8 mouse cellular contexts compared by ENCODE assay signal in genomic region chr1:64445919-64446318, GRCm38 (mm10).
DNase-seq lines count a peak whose midpoint lies in the region; ATAC-seq and TF ChIP-seq lines count a peak whose summit lies in the region.

No protein-coding gene starts in this region.

- H3K9me3 ChIP-seq in E14TG2a.4 (ENCODE audit: low read length): peaks cover 8% of the 10 kb centered on the region
- H3K9me3 ChIP-seq in forebrain, embryonic 16.5 days (ENCODE audit: control insufficient read depth, low read length): no peaks in the 10 kb centered on the region

- H3K4me2 ChIP-seq in forebrain, embryonic 16.5 days (ENCODE audit: low read length): peak overlapping the region; percentile 32

- peak; percentile 18; the same call in 1 of the 2 replicates for TF ChIP-seq CTCF in E14TG2a.4 (conservative IDR thresholded peaks at IDR 0.05; ENCODE audit: low read length)
- peak; percentile 67 for TF ChIP-seq CTCF in lung, adult 2 months (IDR thresholded peaks at IDR 0.05; ENCODE audit: insufficient read depth, low read length)
- TF ChIP-seq CTCF in olfactory bulb, adult 2 months (IDR thresholded peaks at IDR 0.05; ENCODE audit: insufficient read depth, low read depth, low read length): peak; percentile 82
- TF ChIP-seq CTCF in thymus, adult 2 months (IDR thresholded peaks at IDR 0.05; ENCODE audit: borderline replicate concordance, control insufficient read depth, extremely low read depth, insufficient read depth, low read length, poor library complexity): peak; percentile 77; the same call in 1 of the 2 replicates

- peaks cover 15% of the 10 kb centered on the region for H3K4me1 ChIP-seq in E14TG2a.4 (replicated peaks; ENCODE audit: low read depth, low read length)
- H3K4me1 ChIP-seq in forebrain, embryonic 16.5 days (replicated peaks; ENCODE audit: control insufficient read depth, insufficient read depth, low read length): peaks cover 16% of the 10 kb centered on the region
- H3K4me1 ChIP-seq in lung, adult 2 months (ENCODE audit: control insufficient read depth, insufficient read depth, low read length): peaks cover 3% of the 10 kb centered on the region
- H3K4me1 ChIP-seq in olfactory bulb, adult 2 months (ENCODE audit: control insufficient read depth, insufficient read depth, low read length): no peaks in the 10 kb centered on the region
- H3K4me1 ChIP-seq in thymus, adult 2 months (replicated peaks; ENCODE audit: control insufficient read depth, insufficient read depth, low read length): peaks cover 8% of the 10 kb centered on the region

- ATAC-seq in forebrain, embryonic 16.5 days: peak; percentile 98

- intact Hi-C loops in heart, postnatal 25 days (cut with DNase I): loop anchor here (1.0 to 5.0 kb wide), 6 partner anchors 224 to 683 kb away; no protein-coding TSS in a partner anchor

- no peak overlapping the region for H3K27ac ChIP-seq in forebrain, embryonic 16.5 days (ENCODE audit: low read length)
- H3K27ac ChIP-seq in olfactory bulb, adult 2 months (ENCODE audit: insufficient read depth, low read depth, low read length): no peak overlapping the region
- no peak overlapping the region for H3K27ac ChIP-seq in thymus, adult 2 months (ENCODE audit: control insufficient read depth, insufficient read depth, low read length)

- no peak for TF ChIP-seq POLR2A in lung, adult 2 months (IDR thresholded peaks at IDR 0.05; ENCODE audit: borderline replicate concordance, extremely low read depth, low read depth, low read length)
- TF ChIP-seq POLR2A in olfactory bulb, adult 2 months (IDR thresholded peaks at IDR 0.05; ENCODE audit: insufficient read depth, low read depth, low read length): no peak
- TF ChIP-seq POLR2A in thymus, adult 2 months (IDR thresholded peaks at IDR 0.05; ENCODE audit: control insufficient read depth, extremely low read depth, insufficient read depth, low read length, poor library complexity): no peak

- H3K9ac ChIP-seq in forebrain, embryonic 16.5 days (replicated peaks; ENCODE audit: low read depth, low read length): peak overlapping the region; percentile 7

- H3K27me3 ChIP-seq in E14TG2a.4 (ENCODE audit: insufficient read depth, low read length): peaks cover 23% of the 10 kb centered on the region
- H3K27me3 ChIP-seq in forebrain, embryonic 16.5 days (replicated peaks; ENCODE audit: control insufficient read depth, insufficient read depth, low read length): no peaks in the 10 kb centered on the region
- H3K27me3 ChIP-seq in thymus, adult 2 months (ENCODE audit: control insufficient read depth, insufficient read depth, low read length): no peaks in the 10 kb centered on the region

- peak; percentile 86 for DNase-seq in cerebellum, adult 11 months
- DNase-seq in heart, postnatal 25 days (ENCODE audit: low spot score): peak; percentile 56
- peak; percentile 60 to 88 for DNase-seq in layer of hippocampus, adult 18-20 months (ENCODE audit: low spot score in 2 of 2)
- DNase-seq in lung, adult 2 months: peak; percentile 50
- DNase-seq in thymus, adult 2 months: peak; percentile 74

- no peaks in the 10 kb centered on the region for H3K36me3 ChIP-seq in E14TG2a.4 (ENCODE audit: insufficient read depth, low read length)
- H3K36me3 ChIP-seq in forebrain, embryonic 16.5 days (ENCODE audit: control insufficient read depth, insufficient read depth): no peaks in the 10 kb centered on the region
- H3K36me3 ChIP-seq in thymus, adult 2 months (ENCODE audit: control insufficient read depth, insufficient read depth, low read length): no peaks in the 10 kb centered on the region

- 1% methylated on average over 13 of the region's 13 CpGs for WGBS in forebrain, embryonic 16.5 days
- 12% methylated on average over 13 of the region's 13 CpGs for WGBS in lung, adult 2 months
- WGBS in olfactory bulb, adult 2 months: 14% methylated on average over 13 of the region's 13 CpGs
- WGBS in thymus, adult 2 months: 28% methylated on average over 13 of the region's 13 CpGs

- H3K4me3 ChIP-seq in E14TG2a.4 (replicated peaks; ENCODE audit: low read length): no peak overlapping the region
- H3K4me3 ChIP-seq in forebrain, embryonic 16.5 days (replicated peaks; ENCODE audit: low read length): no peak overlapping the region
- H3K4me3 ChIP-seq in lung, adult 2 months (replicated peaks; ENCODE audit: extremely low read depth, low read depth, low read length): no peak overlapping the region
- H3K4me3 ChIP-seq in olfactory bulb, adult 2 months (ENCODE audit: insufficient read depth, low read depth, low read length): no peak overlapping the region
- no peak overlapping the region for H3K4me3 ChIP-seq in thymus, adult 2 months (ENCODE audit: control insufficient read depth, insufficient read depth, low read length)

Comparison
In these comparisons a context has a peak if more than half of its experiments do, and no peak if none do; other contexts are left out.
1. CTCF ChIP-seq: peak in every context shown above with its lines; median percentile 82 in olfactory bulb, adult 2 months; 77 in thymus, adult 2 months; 67 in lung, adult 2 months; 18 in E14TG2a.4.